Mouse (Mus musculus): ENCODE results near the gene Kantr. TPM values are rescaled to one million over a fixed set of nuclear protein-coding genes. Genes with fewer than 3 reads are reported as not detected.

Gene Kantr
- polyA plus RNA-seq (2014; fragmentation: Nextera tagmentation; extraction: Ambion mirVana): 14.9 and 18.5 TPM in 2 replicates

- H3K4me3 ChIP-seq (ENCODE audit: low read depth, low read length): peak within 1 kb of the TSS; percentile 51
- DNase-seq (ENCODE audit: low spot score) (peak; percentile 74), ATAC-seq (replicated peaks; ENCODE audit: low FRiP score, low TSS enrichment, low read depth) (peak; percentile 97)
- 11% methylated on average over 23 of the region's 29 CpGs for WGBS
- peak within 1 kb of the TSS; percentile 16; the same call in 1 of the 2 replicates for H3K27ac ChIP-seq (ENCODE audit: low read depth)
- H3K9ac ChIP-seq (ENCODE audit: low read length): peak within 1 kb of the TSS; percentile 55
- H3K27me3 ChIP-seq (replicated peaks; ENCODE audit: control insufficient read depth, insufficient read depth, low read length): 0 out of 2 replicates have a peak, but pooled peaks cover 4% of the 10 kb centered on the region
- peak within 1 kb of the TSS; percentile 50 for H3K4me2 ChIP-seq (ENCODE audit: low read length)
- no peaks in the 10 kb centered on the region for H3K9me3 ChIP-seq (ENCODE audit: control insufficient read depth, low read length)
- H3K36me3 ChIP-seq (ENCODE audit: control insufficient read depth, insufficient read depth, low read length): no peaks in the 10 kb centered on the region
- 0 out of 2 replicates have a peak, but pooled peaks cover 2% of the 10 kb centered on the region for H3K4me1 ChIP-seq (replicated peaks; ENCODE audit: control insufficient read depth, insufficient read depth, low read length)
These were observed at the start of gene Kantr for GRCm38 (mm10) chrX:152326996-152327688. Kantr (minus strand) TSS chrX:152327495.

- peak; percentile 80 for DNase-seq (ENCODE audit: low spot score)
- Histone ChIP-seq H3K4me1 (replicated peaks; ENCODE audit: control insufficient read depth, insufficient read depth, low read length) (peaks cover 3% of the 10 kb centered on the region; the same call in 1 of the 2 replicates), H3K4me3 (ENCODE audit: low read depth, low read length) (peak within 1 kb of the TSS; percentile 48), H3K9me3 (ENCODE audit: control insufficient read depth, low read length) (no peaks in the 10 kb centered on the region), H3K36me3 (ENCODE audit: control insufficient read depth, insufficient read depth, low read length) (no peaks in the 10 kb centered on the region), H3K27me3 (replicated peaks; ENCODE audit: control insufficient read depth, insufficient read depth, low read length) (0 out of 2 replicates have a peak, but pooled peaks cover 11% of the 10 kb centered on the region), H3K9ac (ENCODE audit: low read length) (peak within 1 kb of the TSS; percentile 51), H3K4me2 (ENCODE audit: low read length) (peak within 1 kb of the TSS; percentile 50), H3K27ac (ENCODE audit: low read depth) (no peak within 1 kb of the TSS; the same call in 1 of the 2 replicates)
- 8% methylated on average over 20 of the region's 24 CpGs for WGBS
- ATAC-seq (replicated peaks; ENCODE audit: low FRiP score, low TSS enrichment, low read depth): peak; percentile 94
These were observed 41.3 kb upstream of the Kantr start, which contains the start of gene Gpr173 for GRCm38 (mm10) chrX:152368397-152369273. Gpr173 (minus strand) TSS chrX:152368704.

- ATAC-seq (replicated peaks; ENCODE audit: low FRiP score, low TSS enrichment, low read depth) (peak; percentile 18; the same call in 1 of the 2 replicates), DNase-seq (ENCODE audit: low spot score) (no peak)
- 21% methylated on average over 4 of the region's 4 CpGs for WGBS
- no peak overlapping the region for H3K27ac ChIP-seq (ENCODE audit: low read depth)
- H3K9me3 ChIP-seq (ENCODE audit: control insufficient read depth, low read length): no peaks in the 10 kb centered on the region
- 0 out of 2 replicates have a peak, but pooled peaks cover 11% of the 10 kb centered on the region for H3K27me3 ChIP-seq (replicated peaks; ENCODE audit: control insufficient read depth, insufficient read depth, low read length)
- H3K36me3 ChIP-seq (ENCODE audit: control insufficient read depth, insufficient read depth, low read length): no peaks in the 10 kb centered on the region
- H3K4me1 ChIP-seq (replicated peaks; ENCODE audit: control insufficient read depth, insufficient read depth, low read length): peaks cover 3% of the 10 kb centered on the region; the same call in 1 of the 2 replicates
- peak overlapping the region; percentile 48 for H3K4me3 ChIP-seq (ENCODE audit: low read depth, low read length)
- peak overlapping the region; percentile 51 for H3K9ac ChIP-seq (ENCODE audit: low read length)
- H3K4me2 ChIP-seq (ENCODE audit: low read length): peak overlapping the region; percentile 50
These were observed 40.7 kb upstream of the Kantr start for GRCm38 (mm10) chrX:152368054-152368396.

- Histone ChIP-seq H3K4me1 (replicated peaks; ENCODE audit: control insufficient read depth, insufficient read depth, low read length) (peaks cover 3% of the 10 kb centered on the region; the same call in 1 of the 2 replicates), H3K4me2 (ENCODE audit: low read length) (no peak overlapping the region), H3K36me3 (ENCODE audit: control insufficient read depth, insufficient read depth, low read length) (no peaks in the 10 kb centered on the region), H3K27ac (ENCODE audit: low read depth) (no peak overlapping the region), H3K9me3 (ENCODE audit: control insufficient read depth, low read length) (no peaks in the 10 kb centered on the region), H3K4me3 (ENCODE audit: low read depth, low read length) (no peak overlapping the region), H3K9ac (ENCODE audit: low read length) (no peak overlapping the region), H3K27me3 (replicated peaks; ENCODE audit: control insufficient read depth, insufficient read depth, low read length) (peaks cover 11% of the 10 kb centered on the region; the same call in 1 of the 2 replicates)
- DNase-seq (ENCODE audit: low spot score): no peak
- WGBS: 62% methylated on average over 2 of the region's 2 CpGs
- ATAC-seq (replicated peaks; ENCODE audit: low FRiP score, low TSS enrichment, low read depth): no peak
These were observed 39.1 kb upstream of the Kantr start for GRCm38 (mm10) chrX:152366418-152366817.

GRCm38 (mm10) chrX:152352553-152353153 lies 25.4 kb upstream of the Kantr start:
- no peak overlapping the region for H3K4me2 ChIP-seq (ENCODE audit: low read length)
- peak; percentile 60 for DNase-seq (ENCODE audit: low spot score)
- no peak overlapping the region for H3K4me3 ChIP-seq (ENCODE audit: low read depth, low read length)
- no peaks in the 10 kb centered on the region for H3K9me3 ChIP-seq (ENCODE audit: control insufficient read depth, low read length)
- no peak overlapping the region for H3K9ac ChIP-seq (ENCODE audit: low read length)
- no peak overlapping the region for H3K27ac ChIP-seq (ENCODE audit: low read depth)
- no peaks in the 10 kb centered on the region for H3K4me1 ChIP-seq (replicated peaks; ENCODE audit: control insufficient read depth, insufficient read depth, low read length)
- H3K36me3 ChIP-seq (ENCODE audit: control insufficient read depth, insufficient read depth, low read length): no peaks in the 10 kb centered on the region
- 0 out of 2 replicates have a peak, but pooled peaks cover 12% of the 10 kb centered on the region for H3K27me3 ChIP-seq (replicated peaks; ENCODE audit: control insufficient read depth, insufficient read depth, low read length)
- WGBS: 22% methylated on average over 5 of the region's 5 CpGs
- peak; percentile 58; the same call in 1 of the 2 replicates for ATAC-seq (replicated peaks; ENCODE audit: low FRiP score, low TSS enrichment, low read depth)

- no peak for ATAC-seq (replicated peaks; ENCODE audit: low FRiP score, low TSS enrichment, low read depth)
- Histone ChIP-seq H3K27me3 (replicated peaks; ENCODE audit: control insufficient read depth, insufficient read depth, low read length) (peaks cover 20% of the 10 kb centered on the region), H3K27ac (ENCODE audit: low read depth) (no peak overlapping the region), H3K9me3 (ENCODE audit: control insufficient read depth, low read length) (no peaks in the 10 kb centered on the region), H3K9ac (ENCODE audit: low read length) (no peak overlapping the region), H3K4me2 (ENCODE audit: low read length) (no peak overlapping the region), H3K36me3 (ENCODE audit: control insufficient read depth, insufficient read depth, low read length) (no peaks in the 10 kb centered on the region), H3K4me1 (replicated peaks; ENCODE audit: control insufficient read depth, insufficient read depth, low read length) (no peaks in the 10 kb centered on the region), H3K4me3 (ENCODE audit: low read depth, low read length) (no peak overlapping the region)
- 96% methylated on average over 14 of the region's 14 CpGs for WGBS
- no peak for DNase-seq (ENCODE audit: low spot score)
These were observed 19.7 kb upstream of the Kantr start for GRCm38 (mm10) chrX:152347041-152347440.

GRCm38 (mm10) chrX:152346587-152346986 lies 19.3 kb upstream of the Kantr start:
- Histone ChIP-seq H3K4me3 (ENCODE audit: low read depth, low read length) (no peak overlapping the region), H3K36me3 (ENCODE audit: control insufficient read depth, insufficient read depth, low read length) (no peaks in the 10 kb centered on the region), H3K27me3 (replicated peaks; ENCODE audit: control insufficient read depth, insufficient read depth, low read length) (peaks cover 20% of the 10 kb centered on the region), H3K4me2 (ENCODE audit: low read length) (no peak overlapping the region), H3K4me1 (replicated peaks; ENCODE audit: control insufficient read depth, insufficient read depth, low read length) (no peaks in the 10 kb centered on the region), H3K27ac (ENCODE audit: low read depth) (no peak overlapping the region), H3K9ac (ENCODE audit: low read length) (no peak overlapping the region), H3K9me3 (ENCODE audit: control insufficient read depth, low read length) (no peaks in the 10 kb centered on the region)
- ATAC-seq (replicated peaks; ENCODE audit: low FRiP score, low TSS enrichment, low read depth) (no peak), DNase-seq (ENCODE audit: low spot score) (no peak)
- WGBS: 91% methylated on average over 15 of the region's 15 CpGs

GRCm38 (mm10) chrX:152342903-152343302 lies 15.6 kb upstream of the Kantr start:
- WGBS: 26% methylated on average over 6 of the region's 6 CpGs
- Histone ChIP-seq H3K27ac (ENCODE audit: low read depth) (peak overlapping the region; percentile 86), H3K27me3 (replicated peaks; ENCODE audit: control insufficient read depth, insufficient read depth, low read length) (peaks cover 16% of the 10 kb centered on the region), H3K4me2 (ENCODE audit: low read length) (peak overlapping the region; percentile 45), H3K9me3 (ENCODE audit: control insufficient read depth, low read length) (no peaks in the 10 kb centered on the region), H3K9ac (ENCODE audit: low read length) (peak overlapping the region; percentile 27), H3K36me3 (ENCODE audit: control insufficient read depth, insufficient read depth, low read length) (peaks cover 18% of the 10 kb centered on the region), H3K4me3 (ENCODE audit: low read depth, low read length) (peak overlapping the region; percentile 47), H3K4me1 (replicated peaks; ENCODE audit: control insufficient read depth, insufficient read depth, low read length) (0 out of 2 replicates have a peak, but pooled peaks cover 6% of the 10 kb centered on the region)
- no peak for DNase-seq (ENCODE audit: low spot score)
- no peak for ATAC-seq (replicated peaks; ENCODE audit: low FRiP score, low TSS enrichment, low read depth)

All from intestine, embryonic 14.5 days (tissue).